Mouse (Mus musculus) kidney, adult 18-20 months (tissue): Measurements from ENCODE around the gene Ccdc36.

ENCODE experiments used
- DNase-seq: peaks from one replicate; pipeline ENCODE4 v3.0.0; 2021

The Ccdc36 gene

GRCm38 (mm10) chr9:108428384-108428783 lies at the start of gene Ccdc36:
Gene Ccdc36, minus strand, starts transcription at chr9:108428484.
- no peak for DNase-seq

- DNase-seq, result no peak
Observed at GRCm38 (mm10) chr9:108474528-108474927, 46.2 kb upstream of the Ccdc36 start.

DNA sequence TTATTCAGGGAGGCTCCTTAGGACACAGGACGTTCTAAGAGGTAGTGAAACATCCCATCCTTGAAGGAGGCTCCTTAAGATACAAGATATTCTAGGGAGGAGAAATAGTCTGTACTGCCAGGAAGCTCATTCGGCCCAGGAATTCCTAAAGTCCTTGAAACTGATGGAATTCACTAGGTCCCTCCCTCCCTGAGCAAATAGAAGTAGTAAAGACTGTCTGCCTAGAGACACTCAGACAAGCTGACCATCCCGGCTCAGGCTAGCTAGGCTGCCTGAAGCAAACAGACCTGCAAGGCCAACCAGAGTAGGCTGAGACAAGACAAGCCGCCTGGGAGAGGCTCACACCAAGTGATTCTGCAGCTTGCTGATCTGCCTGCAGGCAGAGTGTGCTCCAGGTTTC lies 41.6 kb upstream of the Ccdc36 start:
- DNase-seq, result no peak

DNA sequence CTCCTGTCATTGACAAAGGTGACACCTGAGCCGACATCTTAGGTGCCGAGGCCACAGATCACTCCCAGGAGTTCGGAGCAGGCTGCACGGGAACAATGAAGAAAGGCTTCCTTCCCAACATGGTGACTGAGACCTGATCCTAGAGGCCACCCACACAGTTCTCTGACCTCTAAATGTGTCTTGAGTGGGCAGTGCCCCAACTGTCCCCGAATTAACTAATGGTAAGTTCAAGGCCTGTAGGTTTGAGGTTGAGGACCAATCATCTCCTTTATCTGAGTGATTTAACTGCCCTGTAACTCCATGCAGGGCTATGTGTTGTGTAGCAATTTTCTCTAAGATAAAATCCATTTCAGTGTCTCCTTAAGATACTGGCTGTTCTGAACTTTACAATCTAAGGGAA lies 41.1 kb upstream of the Ccdc36 start:
- no peak for DNase-seq

- no peak for DNase-seq
Observed at GRCm38 (mm10) chr9:108466219-108466618, 37.9 kb upstream of the Ccdc36 start.

DNA sequence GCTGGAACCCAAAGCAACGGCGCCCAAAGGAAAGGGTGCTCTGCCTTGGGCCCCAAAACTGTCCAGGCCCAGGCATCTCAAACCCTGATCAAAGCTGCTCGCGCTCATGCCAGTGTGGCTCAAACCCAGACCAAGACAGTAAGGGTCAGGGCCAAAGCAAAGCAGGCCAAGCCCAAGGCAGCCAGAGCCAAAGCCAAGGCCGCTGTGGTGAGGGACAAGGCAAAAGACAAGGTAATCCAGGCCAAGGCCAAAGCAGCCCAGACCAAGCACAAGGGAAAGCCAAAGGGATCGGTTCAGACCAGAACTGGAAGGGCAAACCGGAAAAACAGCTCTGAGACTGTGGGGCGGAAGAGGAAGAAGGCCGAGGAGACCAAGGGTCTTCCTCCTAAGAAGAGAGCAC lies 35.4 kb upstream of the Ccdc36 start:
- no peak for DNase-seq

GRCm38 (mm10) chr9:108462192-108462591 lies 33.9 kb upstream of the Ccdc36 start:
- DNase-seq, result no peak

GRCm38 (mm10) chr9:108461675-108462074 lies 33.4 kb upstream of the Ccdc36 start:
- DNase-seq, result no peak

DNA sequence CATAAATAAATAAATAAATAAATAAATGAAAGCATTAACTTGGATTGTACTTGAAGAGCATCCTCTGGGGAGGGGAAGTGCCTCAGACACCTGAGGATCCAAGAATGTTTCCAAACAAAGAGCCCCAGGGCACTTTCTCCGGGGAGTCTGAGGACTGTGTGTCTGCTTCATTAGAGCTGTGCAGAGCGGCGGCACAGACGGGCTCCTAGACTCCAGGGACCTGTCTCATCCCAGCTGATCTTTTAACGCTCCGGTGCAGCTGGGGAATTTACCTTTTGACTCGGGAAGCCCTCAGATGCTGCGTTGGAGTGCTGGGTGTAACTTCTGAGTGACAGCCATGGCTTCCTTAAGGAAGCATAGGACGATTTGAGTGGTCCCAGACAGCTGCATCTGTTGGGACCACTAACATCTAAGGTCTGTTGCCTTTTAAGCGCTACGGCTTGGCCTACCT lies 32.9 kb upstream of the Ccdc36 start, which contains the start of gene Klhdc8b:
Klhdc8b (minus strand) TSS at position 401 of the 451 bp plus-strand sequence.
- peak; percentile 41 for DNase-seq

DNA sequence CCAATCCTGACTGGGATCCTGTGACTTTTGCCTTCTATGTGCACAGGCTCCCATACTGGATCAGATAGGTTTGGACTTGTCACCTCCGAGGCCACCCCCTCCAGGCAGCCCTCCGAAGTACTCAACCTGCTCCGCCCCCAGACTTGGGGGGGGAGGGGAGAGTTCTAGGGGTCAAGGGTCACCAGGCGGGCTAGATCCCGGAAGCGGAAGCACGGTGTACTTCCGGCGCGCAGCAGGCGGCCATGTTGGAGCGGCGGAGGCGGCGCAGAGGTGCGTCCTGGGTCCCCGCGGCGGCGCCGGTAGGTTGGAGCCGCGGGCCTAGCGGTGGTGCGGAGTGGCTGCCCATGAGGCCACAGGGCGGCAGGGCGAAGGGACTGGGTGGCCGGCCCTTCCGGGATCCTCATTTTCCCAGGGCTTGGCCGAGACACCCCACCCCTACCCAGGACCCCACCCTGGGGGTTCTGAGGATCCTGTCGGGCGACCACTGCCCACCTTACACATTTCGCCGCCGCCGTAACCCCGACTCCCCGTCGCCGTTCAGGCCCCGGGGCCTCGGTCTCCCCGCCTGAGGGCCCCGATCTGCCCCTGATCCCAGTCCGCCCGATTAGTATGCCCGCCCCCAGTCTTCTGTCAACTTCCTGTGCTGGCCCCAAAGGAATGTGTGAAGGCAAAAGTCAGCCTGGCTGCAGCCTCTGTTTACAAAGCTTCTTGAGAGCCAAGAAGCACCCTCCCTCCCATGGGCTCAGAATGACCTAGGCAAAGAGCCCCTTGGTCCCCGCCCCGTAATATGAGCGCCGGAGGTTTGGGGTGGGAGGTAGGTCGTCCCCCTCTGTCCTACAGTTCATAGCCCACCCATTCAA lies 32.3 kb upstream of the Ccdc36 start, which contains the start of gene Ccdc71:
Ccdc71 (plus strand) TSS at position 209 of the 860 bp plus-strand sequence.
- peak; percentile 88 for DNase-seq

DNA sequence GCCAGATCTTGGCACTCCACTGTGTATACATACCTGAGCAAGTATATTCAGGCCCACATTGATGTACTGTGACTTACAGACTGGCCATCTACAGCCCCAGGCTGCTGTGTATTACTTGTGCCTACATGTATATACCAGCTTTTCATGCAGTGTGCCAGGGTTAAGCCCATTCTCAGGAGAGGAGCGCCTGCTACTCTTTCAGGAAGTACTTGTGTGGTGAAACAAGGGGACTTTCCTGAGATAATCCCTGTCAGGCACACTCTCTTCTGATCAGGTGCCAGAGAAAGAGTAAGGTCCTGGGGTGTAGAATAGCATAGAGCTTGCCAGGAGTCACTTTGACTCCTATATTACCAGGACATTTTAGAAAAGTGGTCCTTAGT lies 31.6 kb upstream of the Ccdc36 start:
- no peak for DNase-seq

- no peak for DNase-seq
Observed at GRCm38 (mm10) chr9:108456953-108457352, 28.7 kb upstream of the Ccdc36 start.

DNA sequence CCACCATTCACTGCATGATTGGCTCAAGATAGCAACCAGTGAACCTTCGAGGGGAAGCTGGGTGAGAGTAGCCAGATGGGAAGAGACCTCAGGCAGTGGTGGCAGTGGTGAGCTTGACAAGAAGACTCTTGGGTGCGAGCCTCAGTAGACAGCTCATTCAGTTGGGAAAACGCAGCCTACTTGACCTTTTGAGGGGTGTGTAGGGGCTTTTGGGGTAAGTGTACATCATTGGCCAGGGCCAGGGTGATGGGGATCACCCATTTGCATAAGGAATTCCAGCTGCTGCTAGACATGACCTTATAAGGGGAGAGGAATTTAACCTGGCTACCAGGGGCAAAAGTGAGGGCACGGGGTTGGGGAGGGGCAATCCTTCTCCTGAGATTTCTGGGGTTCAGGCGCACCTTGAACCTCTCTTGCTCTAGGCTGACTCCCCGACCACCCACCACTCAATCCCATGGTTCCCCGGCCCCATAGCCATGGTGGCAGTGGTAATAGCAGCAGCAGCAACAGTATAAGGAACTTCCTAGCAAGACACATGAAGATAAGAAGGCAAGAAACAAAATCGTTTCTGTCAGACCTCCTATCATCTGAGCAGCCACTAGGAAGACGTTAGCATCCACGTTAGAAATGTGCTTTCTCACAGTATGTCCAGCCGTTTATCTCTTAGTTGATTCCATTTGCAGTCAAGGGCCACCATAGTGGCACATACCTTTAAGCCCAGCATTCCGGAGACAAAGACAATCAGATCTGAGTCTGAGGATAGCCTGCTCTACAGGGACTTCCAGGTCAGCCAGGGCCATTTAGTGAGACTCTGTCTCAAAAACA lies 27.7 kb upstream of the Ccdc36 start:
- no peak for DNase-seq

DNA sequence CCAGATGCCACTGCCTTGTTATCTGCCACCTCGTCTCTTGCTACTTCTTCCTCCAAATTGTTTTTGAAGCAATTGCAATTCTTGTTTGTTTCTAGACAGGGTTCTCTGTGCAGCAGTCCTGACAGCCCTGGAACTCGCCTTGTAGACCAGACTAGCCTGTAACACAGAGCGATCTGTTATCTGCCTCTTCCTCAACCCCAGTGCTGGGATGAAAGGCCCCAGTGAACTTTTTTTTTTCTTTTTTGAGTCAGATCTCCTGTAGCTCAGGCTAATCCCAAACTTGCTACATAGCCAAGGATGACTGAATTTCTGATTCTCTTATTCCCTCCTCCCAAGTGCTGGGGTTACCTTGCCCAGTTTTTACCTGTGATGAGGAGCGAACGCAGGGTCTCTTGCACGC lies 26.1 kb upstream of the Ccdc36 start:
- DNase-seq, result no peak

GRCm38 (mm10) chr9:108453458-108453857 lies 25.2 kb upstream of the Ccdc36 start:
- DNase-seq, result no peak

- DNase-seq, result no peak
Observed at GRCm38 (mm10) chr9:108452911-108453310, 24.6 kb upstream of the Ccdc36 start.

GRCm38 (mm10) chr9:108452291-108452906 lies 24.1 kb upstream of the Ccdc36 start:
- peak; percentile 85 for DNase-seq

- no peak for DNase-seq
Observed at GRCm38 (mm10) chr9:108451519-108452160, 23.4 kb upstream of the Ccdc36 start.

- no peak for DNase-seq
Observed at GRCm38 (mm10) chr9:108451170-108451493, 22.8 kb upstream of the Ccdc36 start.

DNA sequence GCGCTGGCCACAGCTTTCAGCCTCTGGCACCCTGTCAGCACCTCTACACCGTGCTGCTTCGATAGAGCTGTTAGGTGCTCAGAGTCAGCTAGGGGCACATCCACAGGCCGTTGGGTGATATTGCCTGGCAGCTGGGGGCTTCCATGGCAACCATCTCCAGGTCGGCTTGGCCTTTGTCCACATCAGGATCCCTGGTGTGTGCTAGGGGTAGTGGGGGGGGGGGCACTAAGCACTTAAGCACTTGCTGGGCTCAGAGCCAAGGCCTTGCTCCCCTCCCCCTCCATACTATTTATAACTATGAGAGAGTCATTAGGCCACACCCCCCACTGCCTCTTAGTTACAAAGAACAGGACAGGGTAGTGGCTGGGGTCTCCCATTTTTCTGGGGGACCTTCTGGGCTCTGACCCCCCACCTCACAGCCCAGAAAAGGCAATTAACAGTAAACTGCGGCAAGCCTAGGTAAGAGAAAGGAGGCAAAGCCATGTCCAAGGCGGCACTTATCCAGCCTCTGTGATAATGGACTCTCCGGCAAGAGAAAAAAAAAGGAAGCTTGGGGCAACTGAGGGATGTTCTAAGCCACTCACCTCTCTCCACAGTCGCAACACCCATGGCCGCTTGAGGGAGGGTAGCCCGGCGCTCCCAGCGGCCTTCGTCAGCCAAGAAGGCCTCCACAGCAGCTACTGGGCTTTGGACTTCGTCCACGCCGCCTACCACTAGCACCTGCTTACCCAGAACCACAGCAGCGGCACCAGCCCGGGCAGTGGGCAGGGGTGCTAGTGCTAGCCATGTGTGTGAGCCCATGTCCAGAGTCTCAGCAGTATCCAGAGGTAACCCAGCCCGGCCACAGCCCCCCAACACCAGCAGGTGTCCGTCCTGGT lies 22.2 kb upstream of the Ccdc36 start:
- no peak for DNase-seq

DNA sequence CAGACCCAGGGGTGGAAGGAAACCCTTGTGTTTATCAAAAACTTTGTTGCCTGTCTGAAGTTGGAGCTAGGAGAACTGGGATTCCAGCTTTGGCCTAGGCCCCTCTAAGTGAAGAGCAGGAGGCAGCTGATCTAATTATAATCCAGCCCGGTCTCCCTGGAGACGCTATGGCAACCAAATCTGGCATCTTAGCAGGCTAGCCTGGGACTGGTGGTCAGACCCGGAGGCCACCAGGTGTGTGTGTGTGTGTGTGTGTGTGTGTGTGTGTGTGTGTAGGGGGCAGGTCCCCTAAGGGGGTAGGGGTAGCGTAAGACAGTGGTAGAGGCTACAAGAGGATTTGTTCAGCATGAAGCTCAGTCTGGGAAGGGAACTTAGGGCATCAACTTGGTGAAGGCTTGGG lies 21.6 kb upstream of the Ccdc36 start:
- DNase-seq, result no peak

GRCm38 (mm10) chr9:108445125-108445524 lies 16.8 kb upstream of the Ccdc36 start:
- DNase-seq, result no peak
